Mouse (Mus musculus) olfactory bulb, adult 2 months (tissue): ENCODE results near the gene Ppp2r2c. TPM values are rescaled to one million over a fixed set of nuclear protein-coding genes. Genes with fewer than 3 reads are reported as not detected.
A peak's percentile ranks its signal among the peaks of the same experiment; 100 is the strongest.

Experiments used
- H3K27ac ChIP-seq: fragments of 200-500 bp; 2 replicates; pipeline ENCODE4 v1.5.1; 2012; ENCODE audit warnings: low read depth, low read length; ENCODE audit not compliant: insufficient read depth
- H3K4me1 ChIP-seq: fragments of 200-500 bp; 2 replicates; pipeline ENCODE4 v1.6.1; 2012; ENCODE audit warnings: low read length; ENCODE audit not compliant: control insufficient read depth, insufficient read depth
- H3K4me3 ChIP-seq: fragments of 200-500 bp; 2 replicates; pipeline ENCODE4 v1.5.1; 2012; ENCODE audit warnings: mild to moderate bottlenecking, low read depth, low read length, moderate library complexity; ENCODE audit not compliant: insufficient read depth
- CTCF ChIP-seq: fragments of 200-500 bp; IDR thresholded peaks from 2 replicates; pipeline ENCODE4 v1.5.1; 2012; ENCODE audit warnings: low read depth, mild to moderate bottlenecking, low read length, moderate library complexity; ENCODE audit not compliant: insufficient read depth
- POLR2A ChIP-seq: fragments of 200-500 bp; IDR thresholded peaks from 2 replicates; pipeline ENCODE4 v1.6.1; 2012; ENCODE audit warnings: mild to moderate bottlenecking, low read depth, low read length, moderate library complexity; ENCODE audit not compliant: insufficient read depth
- WGBS: fragments of 180-500 bp; shearing (Covaris S2); methylation state at CpG from one replicate; pipeline ENCODE4 v1.1.7; 2018; 5-methylcytosine and 5-hydroxymethylcytosine counted together
- polyA plus RNA-seq: library from polyadenylated mRNA; stranded (reverse); fragments of >200 nt; gene quantifications from 2 replicates; pipeline ENCODE4 v1.2.4, GENCODE M21; 2012; ENCODE audit warnings: low replicate concordance; ENCODE audit not compliant: missing spikeins, insufficient read depth, insufficient read length

The Ppp2r2c gene
- polyA plus RNA-seq, 1 experiment, result 124 TPM

- 78% methylated on average over 7 of the region's 7 CpGs for WGBS
- peaks cover 11% of the 10 kb centered on the region; the same call in 1 of the 2 replicates for H3K4me1 ChIP-seq
- no peak overlapping the region for H3K4me3 ChIP-seq
- TF ChIP-seq POLR2A, result no peak
- TF ChIP-seq CTCF, result no peak
- H3K27ac ChIP-seq, result no peak overlapping the region
These were observed 1.5 kb upstream of the Ppp2r2c start for GRCm38 (mm10) chr5:36866701-36867250.

- 21% methylated on average over 6 of the region's 6 CpGs for WGBS
- peak overlapping the region; percentile 53 for H3K4me3 ChIP-seq
- peaks cover 13% of the 10 kb centered on the region for H3K4me1 ChIP-seq
- no peak for TF ChIP-seq CTCF
- TF ChIP-seq POLR2A, result no peak
- no peak overlapping the region for H3K27ac ChIP-seq
These were observed 752 bp upstream of the Ppp2r2c start for GRCm38 (mm10) chr5:36867561-36867960.

- peak overlapping the region; percentile 86 for H3K27ac ChIP-seq
- peak overlapping the region; percentile 53 for H3K4me3 ChIP-seq
- TF ChIP-seq POLR2A, result no peak
- peaks cover 19% of the 10 kb centered on the region for H3K4me1 ChIP-seq
- under 1% methylated on average over 7 of the region's 7 CpGs for WGBS
These were observed 869 bp downstream of the Ppp2r2c start for GRCm38 (mm10) chr5:36869186-36869577.

GRCm38 (mm10) chr5:36869578-36870236 lies 1.4 kb downstream of the Ppp2r2c start:
- H3K4me1 ChIP-seq, result peaks cover 21% of the 10 kb centered on the region
- H3K27ac ChIP-seq, result peak overlapping the region; percentile 86
- TF ChIP-seq POLR2A, result no peak
- TF ChIP-seq CTCF, result no peak
- 1% methylated on average over 56 of the region's 56 CpGs for WGBS
- peak overlapping the region; percentile 53 for H3K4me3 ChIP-seq

GRCm38 (mm10) chr5:36870916-36871315 lies 2.6 kb downstream of the Ppp2r2c start:
- 81% methylated on average over 6 of the region's 6 CpGs for WGBS
- no peak for TF ChIP-seq CTCF
- TF ChIP-seq POLR2A, result no peak
- Histone ChIP-seq H3K4me3 (no peak overlapping the region), H3K27ac (no peak overlapping the region), H3K4me1 (peaks cover 29% of the 10 kb centered on the region)

GRCm38 (mm10) chr5:36875956-36876355 lies 7.6 kb downstream of the Ppp2r2c start:
- H3K4me3 ChIP-seq, result no peak overlapping the region
- WGBS, result 81% methylated on average over 4 of the region's 4 CpGs
- H3K27ac ChIP-seq, result no peak overlapping the region
- no peak for TF ChIP-seq CTCF
- no peak for TF ChIP-seq POLR2A
- H3K4me1 ChIP-seq, result peaks cover 47% of the 10 kb centered on the region

DNA sequence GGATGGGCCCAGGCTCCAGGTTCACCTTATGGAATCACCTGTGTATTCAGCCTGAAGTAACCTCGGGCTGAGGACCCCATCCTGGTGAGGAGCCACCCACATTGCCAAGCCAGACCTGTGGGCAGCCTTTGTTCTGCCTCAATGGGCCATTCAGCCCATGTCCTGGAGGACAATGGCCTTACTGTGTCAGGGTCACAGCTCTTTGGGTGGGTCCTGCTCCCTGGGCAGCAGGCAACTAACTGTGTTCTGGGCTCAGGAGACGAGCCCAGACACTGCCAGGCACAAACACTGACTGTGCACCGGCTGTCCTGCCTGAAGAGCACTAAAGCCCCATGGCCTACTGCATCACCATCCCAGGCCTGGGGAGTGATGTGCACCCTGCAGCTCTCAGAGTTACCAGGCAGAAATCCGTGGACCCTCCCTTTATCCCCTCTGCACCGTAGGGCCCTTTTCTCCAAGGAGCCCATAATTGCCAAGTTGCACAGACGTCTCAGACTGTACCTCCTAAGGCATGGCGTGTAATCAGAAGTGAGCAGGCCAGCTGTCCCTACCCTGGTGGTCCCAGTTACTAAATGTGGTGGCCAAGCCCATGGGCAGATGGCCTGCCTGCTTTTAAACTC lies 8.6 kb downstream of the Ppp2r2c start:
- H3K4me3 ChIP-seq, result no peak overlapping the region
- WGBS, result 45% methylated on average over 7 of the region's 7 CpGs
- peaks cover 55% of the 10 kb centered on the region for H3K4me1 ChIP-seq
- TF ChIP-seq POLR2A, result no peak
- TF ChIP-seq CTCF, result no peak
- no peak overlapping the region for H3K27ac ChIP-seq

DNA sequence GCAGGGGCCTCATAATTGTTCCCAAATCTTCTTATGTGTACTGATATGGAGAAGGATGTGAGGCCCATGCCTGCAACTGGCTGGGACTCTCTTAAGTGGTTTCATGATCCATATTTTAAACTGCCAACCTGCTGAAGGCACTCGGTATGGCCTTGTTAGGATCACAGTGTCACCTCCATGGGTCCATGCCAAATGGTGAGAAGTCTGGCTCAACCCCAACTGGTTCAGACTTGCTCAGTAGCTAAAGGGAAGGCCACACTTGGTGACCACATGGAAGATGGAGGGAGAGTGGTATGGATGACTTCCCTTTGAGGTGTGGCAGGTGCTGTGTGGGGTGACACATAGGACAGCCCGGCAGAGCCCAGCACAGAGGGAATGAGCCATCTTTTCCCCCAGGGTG lies 9.3 kb downstream of the Ppp2r2c start:
- Histone ChIP-seq H3K4me3 (no peak overlapping the region), H3K4me1 (peaks cover 52% of the 10 kb centered on the region), H3K27ac (no peak overlapping the region)
- WGBS, result 88% methylated on average over 2 of the region's 2 CpGs
- TF ChIP-seq CTCF (no peak), POLR2A (no peak)

DNA sequence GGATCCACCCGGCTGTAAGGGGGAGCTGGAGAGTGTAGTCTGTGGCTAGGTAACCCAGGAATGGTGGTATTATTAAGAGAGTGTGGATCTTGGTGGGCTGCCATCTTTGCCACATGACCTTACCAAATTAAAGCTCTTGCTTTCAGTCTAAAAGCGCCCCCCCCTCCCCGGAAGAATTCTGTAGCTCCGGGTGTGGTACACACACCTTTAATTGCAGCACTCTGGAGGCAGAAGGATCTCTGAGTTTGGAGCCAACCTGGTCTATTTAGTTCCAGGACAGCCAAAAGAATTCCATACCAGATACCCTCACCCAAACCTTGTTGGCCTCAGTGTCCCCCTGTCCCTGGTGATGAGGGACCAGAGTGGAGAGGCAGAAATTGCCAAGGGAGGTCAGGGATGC lies 10.5 kb downstream of the Ppp2r2c start:
- Histone ChIP-seq H3K4me3 (no peak overlapping the region), H3K4me1 (peaks cover 59% of the 10 kb centered on the region), H3K27ac (no peak overlapping the region)
- 88% methylated on average over 4 of the region's 4 CpGs for WGBS
- TF ChIP-seq CTCF (no peak), POLR2A (no peak)
